Mouse (Mus musculus): ENCODE data around the gene Shmt2. TPM values are rescaled to one million over a fixed set of nuclear protein-coding genes. Genes with fewer than 3 reads are reported as not detected.

The Shmt2 gene
- polyA plus RNA-seq, 1 experiment from 2014 or later, result 101 TPM

DNA sequence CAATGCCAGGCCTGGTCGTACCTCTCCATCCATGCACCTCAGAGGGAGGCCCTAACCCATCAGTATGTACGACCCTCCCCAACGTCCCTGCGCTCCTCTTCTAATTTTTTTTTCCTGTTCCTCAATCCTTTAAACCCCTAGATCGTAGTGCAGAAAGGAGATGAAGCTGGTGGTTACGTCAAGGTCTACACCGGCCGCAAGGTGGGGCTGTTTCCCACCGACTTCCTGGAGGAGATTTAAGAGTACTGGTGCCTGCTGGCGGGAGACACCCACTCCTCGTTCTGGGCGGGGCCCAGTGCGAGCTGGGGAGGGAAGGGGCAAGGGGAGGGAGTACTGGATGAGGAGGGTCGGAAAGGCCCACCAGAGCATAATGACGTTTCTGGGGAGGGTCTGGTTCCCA lies 14.0 kb downstream of the Shmt2 start:
- no peak overlapping the region for H3K9ac ChIP-seq
- peak overlapping the region; percentile 63 for H3K4me2 ChIP-seq
- 0 out of 2 replicates have a peak, but pooled peaks cover 7% of the 10 kb centered on the region for H3K36me3 ChIP-seq (ENCODE audit: insufficient read depth)
- H3K4me3 ChIP-seq (ENCODE audit: low read depth, low read length), result no peak overlapping the region; the same call in 1 of the 2 replicates
- peak; percentile 85 for DNase-seq
- 3% methylated on average over 15 of the region's 15 CpGs for WGBS
- H3K27me3 ChIP-seq (ENCODE audit: insufficient read depth, low read length), result peaks cover 52% of the 10 kb centered on the region
- peak; percentile 78 for TF ChIP-seq CTCF (IDR thresholded peaks at IDR 0.05; ENCODE audit: low read depth)
- H3K9me3 ChIP-seq (ENCODE audit: low read depth, low read length), result no peaks in the 10 kb centered on the region
- ATAC-seq (ENCODE audit: insufficient read depth), result 0 out of 2 replicates have a peak, but pooled peaks have one; percentile 1
- no peak overlapping the region for H3K27ac ChIP-seq (ENCODE audit: low read depth)
- peaks cover 6% of the 10 kb centered on the region; the same call in 1 of the 2 replicates for H3K4me1 ChIP-seq (ENCODE audit: insufficient read depth)

DNA sequence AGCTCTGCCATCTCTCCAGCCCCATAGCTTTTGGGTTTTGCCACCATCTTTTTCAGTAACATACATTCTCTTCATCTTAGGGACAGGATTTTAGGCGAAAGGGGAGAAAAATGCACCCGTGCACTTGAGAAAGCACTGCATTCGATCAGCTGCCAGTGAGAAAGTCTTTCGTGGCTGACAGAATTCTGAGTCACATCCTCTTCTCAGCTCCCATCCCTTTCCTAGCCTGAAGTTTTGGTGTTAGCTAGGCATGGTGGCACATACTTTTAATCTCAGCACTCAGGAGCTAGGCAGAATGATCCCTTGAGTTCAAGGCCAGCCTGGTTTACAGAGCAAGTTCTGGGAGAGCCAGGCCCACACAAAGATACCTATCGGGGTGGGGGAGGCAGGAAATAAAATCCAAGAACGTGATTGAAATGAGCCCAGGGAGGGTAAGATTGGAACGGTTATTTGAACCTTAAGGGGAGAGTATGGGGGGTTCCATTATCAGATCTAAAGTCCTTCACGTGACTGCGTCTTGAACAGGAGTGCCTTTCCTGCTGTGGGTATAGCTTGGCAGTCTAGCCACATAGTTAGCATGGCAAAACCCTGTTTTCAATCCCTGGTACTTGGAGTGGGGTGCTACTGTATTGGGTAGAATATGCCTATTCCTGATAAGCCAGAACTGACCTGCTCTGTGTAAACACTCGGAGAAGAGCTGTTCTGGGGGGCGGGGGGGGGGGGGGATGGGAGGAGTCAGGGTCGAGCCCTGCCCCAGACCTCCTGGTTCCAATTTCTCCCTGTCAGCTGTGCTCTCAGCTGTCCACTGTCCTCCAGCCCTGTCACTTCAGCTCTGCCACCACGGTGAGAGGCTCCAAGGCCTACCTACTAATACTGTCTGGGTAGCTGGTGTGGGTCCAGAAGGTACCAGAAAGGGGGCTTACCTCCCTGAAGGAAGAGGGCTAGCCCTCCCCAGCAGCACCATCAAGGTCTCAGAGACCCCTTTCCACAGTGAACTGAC lies 21.1 kb downstream of the Shmt2 start, which contains the start of gene Stac3:
Stac3 (plus strand) TSS at position 793 of the 1,000 bp plus-strand sequence.
- TF ChIP-seq CTCF (IDR thresholded peaks at IDR 0.05; ENCODE audit: low read depth), result no peak
- ATAC-seq (ENCODE audit: insufficient read depth) (no peak; the same call in 1 of the 2 replicates), DNase-seq (no peak)
- Histone ChIP-seq H3K36me3 (ENCODE audit: insufficient read depth) (peaks cover 45% of the 10 kb centered on the region), H3K9ac (no peak within 1 kb of the TSS), H3K4me3 (ENCODE audit: low read depth, low read length) (no peak within 1 kb of the TSS), H3K4me1 (ENCODE audit: insufficient read depth) (no peaks in the 10 kb centered on the region), H3K4me2 (no peak within 1 kb of the TSS), H3K27me3 (ENCODE audit: insufficient read depth, low read length) (no peaks in the 10 kb centered on the region), H3K9me3 (ENCODE audit: low read depth, low read length) (no peaks in the 10 kb centered on the region), H3K27ac (ENCODE audit: low read depth) (no peak within 1 kb of the TSS)
- 55% methylated on average over 13 of the region's 13 CpGs for WGBS

DNA sequence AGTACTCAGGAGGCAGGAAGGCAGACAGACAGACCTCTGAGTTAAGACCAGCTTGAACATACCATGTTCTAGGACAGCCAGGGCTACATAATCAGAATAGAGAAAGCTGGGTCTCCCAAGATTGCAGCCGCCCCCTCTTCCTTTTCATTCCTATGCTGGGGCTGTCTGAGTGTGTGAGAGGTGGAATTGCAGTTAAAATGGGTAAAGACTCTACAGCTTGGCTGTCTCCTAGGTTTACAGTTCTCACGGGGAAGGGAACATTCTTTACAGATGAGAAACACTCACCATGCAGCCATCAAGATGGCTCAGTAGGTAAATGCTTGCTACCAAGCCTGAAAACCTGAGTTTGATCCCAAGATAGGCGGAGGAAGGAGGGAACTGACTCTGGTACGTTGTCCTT lies 22.2 kb downstream of the Shmt2 start:
- H3K36me3 ChIP-seq (ENCODE audit: insufficient read depth), result peaks cover 51% of the 10 kb centered on the region
- H3K9ac ChIP-seq, result no peak overlapping the region
- WGBS, result 81% methylated on average over 4 of the region's 4 CpGs
- H3K9me3 ChIP-seq (ENCODE audit: low read depth, low read length), result no peaks in the 10 kb centered on the region
- H3K27me3 ChIP-seq (ENCODE audit: insufficient read depth, low read length), result no peaks in the 10 kb centered on the region
- ATAC-seq (ENCODE audit: insufficient read depth) (no peak), DNase-seq (no peak)
- H3K27ac ChIP-seq (ENCODE audit: low read depth), result no peak overlapping the region
- H3K4me3 ChIP-seq (ENCODE audit: low read depth, low read length), result no peak overlapping the region
- H3K4me2 ChIP-seq, result no peak overlapping the region
- TF ChIP-seq CTCF (IDR thresholded peaks at IDR 0.05; ENCODE audit: low read depth), result no peak
- H3K4me1 ChIP-seq (ENCODE audit: insufficient read depth), result no peaks in the 10 kb centered on the region

DNA sequence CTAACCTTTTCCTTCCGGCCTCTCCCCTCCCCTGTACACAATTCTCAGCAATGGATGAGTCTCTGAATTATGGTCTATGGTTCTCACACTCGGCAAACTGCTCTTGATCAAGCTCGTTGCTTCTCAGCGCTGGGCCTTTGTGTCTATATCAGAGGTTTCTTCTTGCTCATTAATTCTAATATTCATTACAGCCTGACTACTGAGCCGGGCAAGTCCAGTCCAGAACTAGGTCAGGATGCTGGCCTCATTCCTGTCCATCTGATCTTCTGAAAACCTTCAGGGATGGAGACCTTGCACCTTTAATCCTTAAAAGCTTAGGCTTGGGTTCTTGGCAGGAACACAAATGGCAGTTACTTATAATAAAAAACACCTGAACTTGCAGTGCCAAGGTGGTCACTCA lies 22.7 kb downstream of the Shmt2 start:
- DNase-seq (no peak), ATAC-seq (ENCODE audit: insufficient read depth) (no peak)
- no peak overlapping the region for H3K9ac ChIP-seq
- H3K4me3 ChIP-seq (ENCODE audit: low read depth, low read length), result no peak overlapping the region
- TF ChIP-seq CTCF (IDR thresholded peaks at IDR 0.05; ENCODE audit: low read depth), result no peak
- no peak overlapping the region for H3K27ac ChIP-seq (ENCODE audit: low read depth)
- no peaks in the 10 kb centered on the region for H3K4me1 ChIP-seq (ENCODE audit: insufficient read depth)
- no peak overlapping the region for H3K4me2 ChIP-seq
- H3K27me3 ChIP-seq (ENCODE audit: insufficient read depth, low read length), result no peaks in the 10 kb centered on the region
- H3K36me3 ChIP-seq (ENCODE audit: insufficient read depth), result peaks cover 56% of the 10 kb centered on the region
- 83% methylated on average over 5 of the region's 5 CpGs for WGBS
- H3K9me3 ChIP-seq (ENCODE audit: low read depth, low read length), result no peaks in the 10 kb centered on the region

DNA sequence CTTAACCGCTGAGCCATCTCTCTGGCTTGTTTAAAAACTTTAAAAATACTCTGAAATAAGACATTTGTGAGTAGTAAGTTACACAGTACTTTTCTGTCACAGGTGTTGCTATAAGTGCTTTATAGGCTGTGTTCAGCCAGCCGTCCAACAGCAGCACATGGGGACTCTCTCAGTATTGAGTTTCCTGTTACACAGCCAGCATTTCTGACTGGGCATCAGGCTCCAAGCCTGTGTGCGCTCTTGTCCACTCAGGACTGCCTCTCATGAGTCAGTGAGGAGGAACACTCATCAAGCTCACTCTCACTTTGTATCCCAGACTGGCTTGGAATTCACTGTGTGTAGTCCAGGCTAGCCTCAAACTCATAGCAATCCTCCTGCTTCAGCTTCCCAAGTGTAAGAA lies 26.1 kb downstream of the Shmt2 start:
- WGBS, result 87% methylated on average over 3 of the region's 3 CpGs
- peaks cover 81% of the 10 kb centered on the region for H3K36me3 ChIP-seq (ENCODE audit: insufficient read depth)
- DNase-seq (no peak), ATAC-seq (ENCODE audit: insufficient read depth) (no peak)
- H3K9me3 ChIP-seq (ENCODE audit: low read depth, low read length), result no peaks in the 10 kb centered on the region
- no peaks in the 10 kb centered on the region for H3K27me3 ChIP-seq (ENCODE audit: insufficient read depth, low read length)
- no peaks in the 10 kb centered on the region for H3K4me1 ChIP-seq (ENCODE audit: insufficient read depth)
- TF ChIP-seq CTCF (IDR thresholded peaks at IDR 0.05; ENCODE audit: low read depth), result no peak
- no peak overlapping the region for H3K27ac ChIP-seq (ENCODE audit: low read depth)
- no peak overlapping the region for H3K9ac ChIP-seq
- no peak overlapping the region for H3K4me3 ChIP-seq (ENCODE audit: low read depth, low read length)
- no peak overlapping the region for H3K4me2 ChIP-seq

DNA sequence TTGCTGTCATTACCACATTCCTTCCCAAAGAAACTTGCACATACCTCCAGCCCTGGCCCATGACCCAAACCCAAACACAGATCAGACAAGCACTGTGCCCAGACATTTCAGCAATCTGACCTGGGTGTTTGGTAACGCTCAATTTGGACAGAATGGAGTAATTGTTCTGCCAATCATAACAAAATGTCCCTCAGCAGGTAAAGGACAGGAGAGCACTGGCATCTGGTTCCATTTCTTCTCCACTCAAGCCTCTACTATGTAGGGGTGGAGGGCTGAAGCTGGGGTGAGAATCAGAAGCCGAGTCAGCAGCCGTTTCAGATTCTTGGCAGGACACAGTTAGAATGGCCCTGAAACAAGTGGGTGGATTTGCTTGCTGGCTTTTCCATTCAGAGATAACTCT lies 30.1 kb downstream of the Shmt2 start:
- H3K4me3 ChIP-seq (ENCODE audit: low read depth, low read length), result no peak overlapping the region
- ATAC-seq (ENCODE audit: insufficient read depth) (no peak), DNase-seq (no peak)
- no peaks in the 10 kb centered on the region for H3K4me1 ChIP-seq (ENCODE audit: insufficient read depth)
- no peak for TF ChIP-seq CTCF (IDR thresholded peaks at IDR 0.05; ENCODE audit: low read depth)
- no peak overlapping the region for H3K4me2 ChIP-seq
- H3K27me3 ChIP-seq (ENCODE audit: insufficient read depth, low read length), result no peaks in the 10 kb centered on the region
- H3K27ac ChIP-seq (ENCODE audit: low read depth), result no peak overlapping the region
- H3K9me3 ChIP-seq (ENCODE audit: low read depth, low read length), result no peaks in the 10 kb centered on the region
- peaks cover 83% of the 10 kb centered on the region for H3K36me3 ChIP-seq (ENCODE audit: insufficient read depth)
- H3K9ac ChIP-seq, result no peak overlapping the region
- 76% methylated on average over 3 of the region's 3 CpGs for WGBS

DNA sequence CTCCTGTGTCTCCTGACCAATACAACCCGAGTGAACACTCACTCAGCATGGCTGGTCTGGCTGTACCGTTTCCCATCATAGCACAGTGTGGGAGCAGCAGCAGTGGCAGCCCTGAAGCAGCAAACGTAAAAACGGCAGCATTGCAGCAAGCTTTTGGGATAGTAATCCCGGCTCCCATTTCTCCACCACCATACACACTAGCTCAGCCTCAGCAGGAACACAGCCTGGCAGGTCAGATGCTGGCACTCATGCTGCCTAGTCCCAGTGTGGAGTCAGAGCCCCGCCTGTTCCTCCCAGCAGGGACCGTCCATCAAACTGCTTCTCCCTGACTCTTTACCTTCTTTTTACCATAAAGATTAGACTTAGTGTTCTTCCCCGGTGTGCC lies 31.1 kb downstream of the Shmt2 start:
- TF ChIP-seq CTCF (IDR thresholded peaks at IDR 0.05; ENCODE audit: low read depth), result no peak
- Histone ChIP-seq H3K9me3 (ENCODE audit: low read depth, low read length) (no peaks in the 10 kb centered on the region), H3K27ac (ENCODE audit: low read depth) (no peak overlapping the region), H3K27me3 (ENCODE audit: insufficient read depth, low read length) (no peaks in the 10 kb centered on the region), H3K4me1 (ENCODE audit: insufficient read depth) (no peaks in the 10 kb centered on the region), H3K9ac (no peak overlapping the region), H3K4me3 (ENCODE audit: low read depth, low read length) (no peak overlapping the region), H3K4me2 (no peak overlapping the region), H3K36me3 (ENCODE audit: insufficient read depth) (peaks cover 75% of the 10 kb centered on the region)
- ATAC-seq (ENCODE audit: insufficient read depth), result no peak
- no peak for DNase-seq
- 78% methylated on average over 8 of the region's 8 CpGs for WGBS
